Mouse (Mus musculus): ENCODE measurements around the gene 1700086D15Rik.

- TF ChIP-seq HCFC1 (IDR thresholded peaks at IDR 0.05; ENCODE audit: borderline replicate concordance, insufficient read depth, low read length) (no peak), CHD2 (IDR thresholded peaks at IDR 0.05; ENCODE audit: low read depth, low read length) (no peak), ZNF384 (IDR thresholded peaks at IDR 0.05; ENCODE audit: low read depth, low read length) (no peak), MAFK (IDR thresholded peaks at IDR 0.05; ENCODE audit: insufficient read depth, low read depth, low read length) (no peak), ZC3H11A (IDR thresholded peaks at IDR 0.05; ENCODE audit: borderline replicate concordance, low read depth, low read length) (peak; percentile 62; the same call in 1 of the 2 replicates)
Observed at GRCm38 (mm10) chr11:65197280-65197679, 37.6 kb upstream of the 1700086D15Rik start.
